Mouse (Mus musculus): Measurements from ENCODE around the gene Cideb. TPM values are rescaled to one million over a fixed set of nuclear protein-coding genes. Genes with fewer than 3 reads are reported as not detected.
A peak's percentile ranks its signal among the peaks of the same experiment; 100 is the strongest.

The Cideb gene
- polyA plus RNA-seq, 1 experiment from 2014 or later = 1.0 TPM

- Histone ChIP-seq H3K4me3 (ENCODE audit: low read length) (no peak overlapping the region), H3K4me1 (replicated peaks; ENCODE audit: control insufficient read depth, insufficient read depth, low read length) (peaks cover 8% of the 10 kb centered on the region), H3K9ac (ENCODE audit: low read length) (no peak overlapping the region), H3K27me3 (ENCODE audit: control insufficient read depth, insufficient read depth, low read depth, low read length) (no peaks in the 10 kb centered on the region; the same call in 1 of the 2 replicates), H3K27ac (ENCODE audit: low read length) (no peak overlapping the region), H3K9me3 (ENCODE audit: control insufficient read depth, low read length) (no peaks in the 10 kb centered on the region), H3K36me3 (ENCODE audit: control insufficient read depth, insufficient read depth, low read length) (no peaks in the 10 kb centered on the region), H3K4me2 (ENCODE audit: low read depth, low read length) (no peak overlapping the region)
- ATAC-seq (ENCODE audit: low read depth) = 0 out of 2 replicates have a peak, but pooled peaks have one; percentile 19
- WGBS = 77% methylated on average over 4 of the region's 4 CpGs
Measured at GRCm38 (mm10) chr14:55709509-55709908, 48.7 kb downstream of the Cideb start.

- Histone ChIP-seq H3K9me3 (ENCODE audit: control insufficient read depth, low read length) (no peaks in the 10 kb centered on the region), H3K4me3 (ENCODE audit: low read length) (no peak overlapping the region), H3K4me1 (replicated peaks; ENCODE audit: control insufficient read depth, insufficient read depth, low read length) (no peaks in the 10 kb centered on the region), H3K27me3 (ENCODE audit: control insufficient read depth, insufficient read depth, low read depth, low read length) (no peaks in the 10 kb centered on the region), H3K4me2 (ENCODE audit: low read depth, low read length) (no peak overlapping the region), H3K27ac (ENCODE audit: low read length) (no peak overlapping the region), H3K36me3 (ENCODE audit: control insufficient read depth, insufficient read depth, low read length) (no peaks in the 10 kb centered on the region), H3K9ac (ENCODE audit: low read length) (no peak overlapping the region)
- no peak for ATAC-seq (ENCODE audit: low read depth)
- WGBS = 56% methylated on average over 5 of the region's 5 CpGs
Measured at GRCm38 (mm10) chr14:55707397-55707796, 50.9 kb downstream of the Cideb start.

GRCm38 (mm10) chr14:55706051-55706600, 52.1 kb downstream of the Cideb start:
- ATAC-seq (ENCODE audit: low read depth) = no peak
- Histone ChIP-seq H3K4me1 (replicated peaks; ENCODE audit: control insufficient read depth, insufficient read depth, low read length) (no peaks in the 10 kb centered on the region), H3K9me3 (ENCODE audit: control insufficient read depth, low read length) (no peaks in the 10 kb centered on the region), H3K4me2 (ENCODE audit: low read depth, low read length) (no peak overlapping the region), H3K27ac (ENCODE audit: low read length) (no peak overlapping the region), H3K9ac (ENCODE audit: low read length) (no peak overlapping the region), H3K4me3 (ENCODE audit: low read length) (no peak overlapping the region), H3K36me3 (ENCODE audit: control insufficient read depth, insufficient read depth, low read length) (no peaks in the 10 kb centered on the region), H3K27me3 (ENCODE audit: control insufficient read depth, insufficient read depth, low read depth, low read length) (no peaks in the 10 kb centered on the region)
- 80% methylated on average over 8 of the region's 8 CpGs for WGBS

Other genes starting within 250 kb of the Cideb start
- gene Cpne6, start 248.0 kb downstream of the Cideb start, polyA plus RNA-seq (2015; fragmentation: Nextera tagmentation; extraction: Ambion mirVana) = 0.19 and 0.29 TPM in 2 replicates
- gene Nrl, start 233.5 kb downstream of the Cideb start, polyA plus RNA-seq (2015; fragmentation: Nextera tagmentation; extraction: Ambion mirVana) = not detected in 2 replicates
- 65.3 and 69.4 TPM in 2 replicates for gene Pck2, start 218.2 kb downstream of the Cideb start, polyA plus RNA-seq (2015; fragmentation: Nextera tagmentation; extraction: Ambion mirVana)
- 72.9 and 81.6 TPM in 2 replicates for gene Dcaf11, start 198.5 kb downstream of the Cideb start, polyA plus RNA-seq (2015; fragmentation: Nextera tagmentation; extraction: Ambion mirVana)
- 1.3 and 2.4 TPM in 2 replicates for gene A730061H03Rik, start 198.1 kb downstream of the Cideb start, polyA plus RNA-seq (2015; fragmentation: Nextera tagmentation; extraction: Ambion mirVana)
- 4.7 and 5.2 TPM in 2 replicates for gene Fitm1, start 182.8 kb downstream of the Cideb start, polyA plus RNA-seq (2015; fragmentation: Nextera tagmentation; extraction: Ambion mirVana)
- gene Psme1, start 180.3 kb downstream of the Cideb start, polyA plus RNA-seq (2015; fragmentation: Nextera tagmentation; extraction: Ambion mirVana) = 175 and 179 TPM in 2 replicates
- gene Emc9, start 173.2 kb downstream of the Cideb start, polyA plus RNA-seq (2015; fragmentation: Nextera tagmentation; extraction: Ambion mirVana) = 6.4 and 7.3 TPM in 2 replicates
- 247 and 250 TPM in 2 replicates for gene Psme2, start 167.3 kb downstream of the Cideb start, polyA plus RNA-seq (2015; fragmentation: Nextera tagmentation; extraction: Ambion mirVana)
- gene Rnf31, start 166.8 kb downstream of the Cideb start, polyA plus RNA-seq (2015; fragmentation: Nextera tagmentation; extraction: Ambion mirVana) = 17.6 and 18.1 TPM in 2 replicates
- gene Irf9, start 154.9 kb downstream of the Cideb start, polyA plus RNA-seq (2015; fragmentation: Nextera tagmentation; extraction: Ambion mirVana) = 12.9 and 15.6 TPM in 2 replicates
- gene Rec8, start 140.4 kb downstream of the Cideb start, polyA plus RNA-seq (2015; fragmentation: Nextera tagmentation; extraction: Ambion mirVana) = 23.0 and 23.4 TPM in 2 replicates
- gene Ipo4, start 122.5 kb downstream of the Cideb start, polyA plus RNA-seq (2015; fragmentation: Nextera tagmentation; extraction: Ambion mirVana) = 72.5 and 78.7 TPM in 2 replicates
- gene Gm49378, start 120.6 kb downstream of the Cideb start, polyA plus RNA-seq (2015; fragmentation: Nextera tagmentation; extraction: Ambion mirVana) = 1.5 and 1.8 TPM in 2 replicates
- gene Tm9sf1, start 114.7 kb downstream of the Cideb start, polyA plus RNA-seq (2015; fragmentation: Nextera tagmentation; extraction: Ambion mirVana) = 121 and 125 TPM in 2 replicates
- gene Tssk4, start 108.3 kb downstream of the Cideb start, polyA plus RNA-seq (2015; fragmentation: Nextera tagmentation; extraction: Ambion mirVana) = 0.73 and 0.74 TPM in 2 replicates
- 52.0 and 57.0 TPM in 2 replicates for gene Mdp1, start 98.0 kb downstream of the Cideb start, polyA plus RNA-seq (2015; fragmentation: Nextera tagmentation; extraction: Ambion mirVana)
- 62.2 and 67.1 TPM in 2 replicates for gene Gmpr2, start 86.5 kb downstream of the Cideb start, polyA plus RNA-seq (2015; fragmentation: Nextera tagmentation; extraction: Ambion mirVana)
- gene Nedd8, start 86.3 kb downstream of the Cideb start, polyA plus RNA-seq (2015; fragmentation: Nextera tagmentation; extraction: Ambion mirVana) = 499 and 508 TPM in 2 replicates
- 45.5 and 46.2 TPM in 2 replicates for gene Tinf2, start 76.6 kb downstream of the Cideb start, polyA plus RNA-seq (2015; fragmentation: Nextera tagmentation; extraction: Ambion mirVana)
- gene Tgm1, start 44.5 kb downstream of the Cideb start, polyA plus RNA-seq (2015; fragmentation: Nextera tagmentation; extraction: Ambion mirVana) = 3.2 and 6.0 TPM in 2 replicates
- gene Rabggta, start 36.2 kb downstream of the Cideb start, polyA plus RNA-seq (2015; fragmentation: Nextera tagmentation; extraction: Ambion mirVana) = 34.2 and 35.0 TPM in 2 replicates
- 88.5 and 95.0 TPM in 2 replicates for gene Dhrs1, start 12.8 kb downstream of the Cideb start, polyA plus RNA-seq (2015; fragmentation: Nextera tagmentation; extraction: Ambion mirVana)
- gene Nop9, start 12.8 kb downstream of the Cideb start, polyA plus RNA-seq (2015; fragmentation: Nextera tagmentation; extraction: Ambion mirVana) = 32.6 and 37.8 TPM in 2 replicates
- gene Ltb4r2, start 3.0 kb upstream of the Cideb start, polyA plus RNA-seq (2015; fragmentation: Nextera tagmentation; extraction: Ambion mirVana) = 0.20 and 0.23 TPM in 2 replicates
- gene Ltb4r1, start 7.5 kb upstream of the Cideb start, polyA plus RNA-seq (2015; fragmentation: Nextera tagmentation; extraction: Ambion mirVana) = 2.6 and 3.5 TPM in 2 replicates
- gene Adcy4, start 25.6 kb upstream of the Cideb start, polyA plus RNA-seq (2015; fragmentation: Nextera tagmentation; extraction: Ambion mirVana) = 20.0 and 20.8 TPM in 2 replicates
- gene Ripk3, start 30.4 kb upstream of the Cideb start, polyA plus RNA-seq (2015; fragmentation: Nextera tagmentation; extraction: Ambion mirVana) = 38.9 and 40.8 TPM in 2 replicates
- gene Nfatc4, start 64.7 kb upstream of the Cideb start, polyA plus RNA-seq (2015; fragmentation: Nextera tagmentation; extraction: Ambion mirVana) = 48.2 and 48.5 TPM in 2 replicates
- 16.9 and 18.8 TPM in 2 replicates for gene Nynrin, start 95.6 kb upstream of the Cideb start, polyA plus RNA-seq (2015; fragmentation: Nextera tagmentation; extraction: Ambion mirVana)
- 1.1 and 1.2 TPM in 2 replicates for gene Cbln3, start 125.9 kb upstream of the Cideb start, polyA plus RNA-seq (2015; fragmentation: Nextera tagmentation; extraction: Ambion mirVana)
- 17.8 and 19.5 TPM in 2 replicates for gene Khnyn, start 126.5 kb upstream of the Cideb start, polyA plus RNA-seq (2015; fragmentation: Nextera tagmentation; extraction: Ambion mirVana)
- gene Sdr39u1, start 141.8 kb upstream of the Cideb start, polyA plus RNA-seq (2015; fragmentation: Nextera tagmentation; extraction: Ambion mirVana) = 55.0 and 55.9 TPM in 2 replicates
- 6.5 and 8.9 TPM in 2 replicates for gene Cma1, start 186.2 kb upstream of the Cideb start, polyA plus RNA-seq (2015; fragmentation: Nextera tagmentation; extraction: Ambion mirVana)
- gene Cma2, start 192.5 kb upstream of the Cideb start, polyA plus RNA-seq (2015; fragmentation: Nextera tagmentation; extraction: Ambion mirVana) = not detected in 2 replicates

Measured in lung, embryonic 16.5 days (tissue).